Mouse (Mus musculus): Measurements from ENCODE around the gene Polr3e. TPM values are rescaled to one million over a fixed set of nuclear protein-coding genes. Genes with fewer than 3 reads are reported as not detected.

Gene Polr3e
- 24.5 and 27.9 TPM in 2 replicates for polyA plus RNA-seq (2012)

GRCm38 (mm10) chr7:120917592-120918461, at the start of gene Polr3e:
Gene Polr3e, plus strand, starts transcription at chr7:120917744.

GRCm38 (mm10) chr7:120982200-120982841, 64.8 kb downstream of the Polr3e start, which contains the start of the genes Cdr2 and Mfsd13b:
Gene Cdr2, minus strand, starts transcription at chr7:120982312.
Gene Mfsd13b, plus strand, starts transcription at chr7:120982509.

Other genes with a start within 250 kb of the Polr3e start
- gene Pdzd9, start 247.4 kb upstream of the Polr3e start, polyA plus RNA-seq (2012), result not detected in 2 replicates
- gene Mosmo, start 240.1 kb upstream of the Polr3e start, polyA plus RNA-seq (2012), result 18.5 and 20.2 TPM in 2 replicates
- gene Vwa3a, start 178.4 kb upstream of the Polr3e start, polyA plus RNA-seq (2012), result not detected in 2 replicates
- not detected in 2 replicates for gene Gm5737, start 105.4 kb upstream of the Polr3e start, polyA plus RNA-seq (2012)
- gene Eef2k, start 74.9 kb upstream of the Polr3e start, polyA plus RNA-seq (2012), result 87.6 and 109 TPM in 2 replicates
- gene Cdr2, start 64.6 kb downstream of the Polr3e start, polyA plus RNA-seq (2012), result 4.2 and 5.8 TPM in 2 replicates
- not detected in 2 replicates for gene Mfsd13b, start 64.8 kb downstream of the Polr3e start, polyA plus RNA-seq (2012)
- 29.1 and 29.9 TPM in 2 replicates for gene Mettl9, start 116.7 kb downstream of the Polr3e start, polyA plus RNA-seq (2012)
- 15.8 and 23.3 TPM in 2 replicates for gene Igsf6, start 156.8 kb downstream of the Polr3e start, polyA plus RNA-seq (2012)
- gene Otoa, start 163.9 kb downstream of the Polr3e start, polyA plus RNA-seq (2012), result not detected in 2 replicates

Data from megakaryocyte-erythroid progenitor cell, adult 5 weeks (primary cell).